Mouse (Mus musculus) liver, postnatal 0 days (tissue): Measurements from ENCODE around the gene Celsr1. TPM values are rescaled to one million over a fixed set of nuclear protein-coding genes. Genes with fewer than 3 reads are reported as not detected.

Source experiments
- ATAC-seq: fragments of 200-750 bp; cut with Nextera tagmentation; 2 replicates; pipeline ENCODE4 v1.8.0; 2017; ENCODE audit warnings: mild to moderate bottlenecking, moderate library complexity
- DNase-seq: peaks from one replicate; pipeline ENCODE4 v3.0.0-alpha.2; 2016
- H3K27ac ChIP-seq: fragments of 300-500 bp; sonication (generic); 2 replicates; pipeline ENCODE4 v1.5.1; 2014; ENCODE audit warnings: antibody characterized with exemption, moderate library complexity, mild to moderate bottlenecking, low read depth
- H3K27me3 ChIP-seq: fragments of 300-500 bp; sonication (generic); 2 replicates; pipeline ENCODE4 v1.6.1; 2014; ENCODE audit warnings: low read length, control low read depth, mixed read lengths; ENCODE audit not compliant: insufficient read depth
- H3K36me3 ChIP-seq: fragments of 300-500 bp; sonication (generic); replicated peaks from 2 replicates; pipeline ENCODE4 v1.6.1; 2014; ENCODE audit warnings: mild to moderate bottlenecking, control low read depth, low read length, moderate library complexity, mixed read lengths; ENCODE audit not compliant: insufficient read depth
- H3K4me1 ChIP-seq: fragments of 300-500 bp; sonication (generic); 2 replicates; pipeline ENCODE4 v1.6.1; 2014; ENCODE audit warnings: antibody characterized with exemption, mild to moderate bottlenecking, control low read depth; ENCODE audit not compliant: insufficient read depth
- H3K4me2 ChIP-seq: fragments of 300-500 bp; sonication (generic); 2 replicates; pipeline ENCODE4 v1.6.1; 2014; ENCODE audit warnings: low read depth, mild to moderate bottlenecking, low read length, moderate library complexity, mixed read lengths
- H3K4me3 ChIP-seq: fragments of 300-500 bp; sonication (generic); 2 replicates; pipeline ENCODE4 v1.5.1; 2014; ENCODE audit warnings: low read depth, low read length
- H3K9ac ChIP-seq: fragments of 300-500 bp; sonication (generic); replicated peaks from 2 replicates; pipeline ENCODE4 v1.6.1; 2014; ENCODE audit warnings: mild to moderate bottlenecking, moderate library complexity
- H3K9me3 ChIP-seq: fragments of 300-500 bp; sonication (generic); 2 replicates; pipeline ENCODE4 v1.6.1; 2016; ENCODE audit warnings: mild to moderate bottlenecking, control low read depth, low read length, mixed read lengths
- CTCF ChIP-seq: sonication (generic); IDR thresholded peaks from 2 replicates; pipeline ENCODE4 v1.5.1; 2016; ENCODE audit warnings: antibody characterized with exemption, low read depth
- EP300 ChIP-seq: IDR thresholded peaks from 2 replicates; pipeline ENCODE4 v1.6.1; 2016; ENCODE audit warnings: antibody characterized with exemption, low read depth, mild to moderate bottlenecking
- WGBS: fragments of 180-500 bp; shearing (Covaris S2); extraction: QIAGEN DNeasy Blood & Tissue Kit; methylation state at CpG from one replicate; pipeline ENCODE4 v1.1.7; 2014; ENCODE audit not compliant: insufficient replicate concordance; 5-methylcytosine and 5-hydroxymethylcytosine counted together
- polyA plus RNA-seq: library from polyadenylated mRNA; unstranded; fragments of >200 nt; fragmentation: Nextera tagmentation; extraction: Ambion mirVana; gene quantifications from 2 replicates; pipeline ENCODE4 v1.2.1, GENCODE M21; 2015

The Celsr1 gene
- polyA plus RNA-seq, 1 experiment from 2014 or later: 0.09 TPM

GRCm38 (mm10) chr15:86074171-86074937, 40.8 kb upstream of the Celsr1 start:
- no peaks in the 10 kb centered on the region; the same call in 1 of the 2 replicates for H3K36me3 ChIP-seq
- no peak overlapping the region for H3K4me2 ChIP-seq
- no peak for DNase-seq
- ATAC-seq: no peak
- TF ChIP-seq CTCF (no peak), EP300 (no peak)
- no peak overlapping the region for H3K4me3 ChIP-seq
- no peak overlapping the region for H3K9ac ChIP-seq
- no peak overlapping the region for H3K27ac ChIP-seq
- no peaks in the 10 kb centered on the region for H3K27me3 ChIP-seq
- H3K4me1 ChIP-seq: peaks cover 37% of the 10 kb centered on the region
- 81% methylated on average over 16 of the region's 16 CpGs for WGBS
- no peaks in the 10 kb centered on the region for H3K9me3 ChIP-seq

- no peak overlapping the region for H3K4me3 ChIP-seq
- no peak overlapping the region for H3K27ac ChIP-seq
- H3K36me3 ChIP-seq: no peaks in the 10 kb centered on the region; the same call in 1 of the 2 replicates
- ATAC-seq: no peak
- WGBS: 62% methylated on average over 1 of the region's 1 CpGs
- H3K4me2 ChIP-seq: 0 out of 2 replicates have a peak overlapping the region, but pooled peaks have one; percentile 18
- peaks cover 48% of the 10 kb centered on the region for H3K4me1 ChIP-seq
- DNase-seq: no peak
- H3K27me3 ChIP-seq: no peaks in the 10 kb centered on the region
- no peaks in the 10 kb centered on the region for H3K9me3 ChIP-seq
- TF ChIP-seq CTCF (no peak), EP300 (no peak)
- 0 out of 2 replicates have a peak overlapping the region, but pooled peaks have one; percentile 11 for H3K9ac ChIP-seq
These were observed 37.6 kb upstream of the Celsr1 start for GRCm38 (mm10) chr15:86071166-86071565.

- peak overlapping the region; percentile 18; the same call in 1 of the 2 replicates for H3K4me2 ChIP-seq
- no peaks in the 10 kb centered on the region for H3K9me3 ChIP-seq
- peak overlapping the region; percentile 30 for H3K27ac ChIP-seq
- ATAC-seq (no peak), DNase-seq (no peak)
- H3K36me3 ChIP-seq: peaks cover 5% of the 10 kb centered on the region; the same call in 1 of the 2 replicates
- H3K4me3 ChIP-seq: no peak overlapping the region
- TF ChIP-seq EP300: no peak
- TF ChIP-seq CTCF: no peak
- no peak overlapping the region for H3K9ac ChIP-seq
- WGBS: 35% methylated on average over 11 of the region's 11 CpGs
- no peaks in the 10 kb centered on the region for H3K27me3 ChIP-seq
- peaks cover 48% of the 10 kb centered on the region for H3K4me1 ChIP-seq
These were observed 36.8 kb upstream of the Celsr1 start for GRCm38 (mm10) chr15:86070368-86070767.

- WGBS: 56% methylated on average over 10 of the region's 10 CpGs
- no peaks in the 10 kb centered on the region for H3K27me3 ChIP-seq
- no peak for TF ChIP-seq CTCF
- TF ChIP-seq EP300: no peak
- no peak overlapping the region for H3K4me3 ChIP-seq
- peaks cover 5% of the 10 kb centered on the region; the same call in 1 of the 2 replicates for H3K36me3 ChIP-seq
- H3K4me1 ChIP-seq: peaks cover 56% of the 10 kb centered on the region
- ATAC-seq: peak; percentile 46
- peak overlapping the region; percentile 72 for H3K27ac ChIP-seq
- H3K9me3 ChIP-seq: no peaks in the 10 kb centered on the region
- no peak overlapping the region for H3K9ac ChIP-seq
- no peak overlapping the region for H3K4me2 ChIP-seq
- DNase-seq: peak; percentile 55
These were observed 35.6 kb upstream of the Celsr1 start for GRCm38 (mm10) chr15:86069011-86069791.

GRCm38 (mm10) chr15:86067941-86068495, 34.4 kb upstream of the Celsr1 start:
- Histone ChIP-seq H3K27me3 (no peaks in the 10 kb centered on the region), H3K27ac (peak overlapping the region; percentile 72), H3K36me3 (peaks cover 5% of the 10 kb centered on the region; the same call in 1 of the 2 replicates), H3K4me3 (no peak overlapping the region), H3K4me2 (peak overlapping the region; percentile 35; the same call in 1 of the 2 replicates), H3K9me3 (no peaks in the 10 kb centered on the region), H3K9ac (peak overlapping the region; percentile 28; the same call in 1 of the 2 replicates), H3K4me1 (peaks cover 56% of the 10 kb centered on the region)
- ATAC-seq (no peak), DNase-seq (no peak)
- WGBS: 90% methylated on average over 4 of the region's 4 CpGs
- TF ChIP-seq EP300 (no peak), CTCF (no peak)

GRCm38 (mm10) chr15:86067581-86067910, 34.0 kb upstream of the Celsr1 start:
- Histone ChIP-seq H3K4me3 (no peak overlapping the region), H3K27ac (peak overlapping the region; percentile 50), H3K9ac (no peak overlapping the region; the same call in 1 of the 2 replicates), H3K9me3 (no peaks in the 10 kb centered on the region), H3K36me3 (peaks cover 5% of the 10 kb centered on the region; the same call in 1 of the 2 replicates), H3K4me1 (peaks cover 58% of the 10 kb centered on the region), H3K4me2 (peak overlapping the region; percentile 35; the same call in 1 of the 2 replicates), H3K27me3 (no peaks in the 10 kb centered on the region)
- ATAC-seq: peak; percentile 46
- DNase-seq: peak; percentile 59
- TF ChIP-seq EP300: no peak
- 14% methylated on average over 6 of the region's 6 CpGs for WGBS
